Mouse (Mus musculus): ENCODE measurements around the gene Ech1.

The Ech1 gene

GRCm38 (mm10) chr7:28820358-28821260 lies 4.4 kb upstream of the Ech1 start:
- peak; percentile 12 for DNase-seq (ENCODE audit: low spot score)

- DNase-seq (ENCODE audit: low spot score) = peak; percentile 59
Measured at GRCm38 (mm10) chr7:28821261-28821831, 3.7 kb upstream of the Ech1 start.

- DNase-seq (ENCODE audit: low spot score) = no peak
Measured at GRCm38 (mm10) chr7:28822556-28822955, 2.5 kb upstream of the Ech1 start.

- no peak for DNase-seq (ENCODE audit: low spot score)
Measured at GRCm38 (mm10) chr7:28822993-28823903, 1.8 kb upstream of the Ech1 start.

- DNase-seq (ENCODE audit: low spot score) = no peak
Measured at GRCm38 (mm10) chr7:28823932-28824331, 1.1 kb upstream of the Ech1 start.

GRCm38 (mm10) chr7:28825686-28826401 lies 827 bp downstream of the Ech1 start:
- peak; percentile 47 for DNase-seq (ENCODE audit: low spot score)

GRCm38 (mm10) chr7:28826402-28826772 lies 1.4 kb downstream of the Ech1 start:
- DNase-seq (ENCODE audit: low spot score) = no peak

- no peak for DNase-seq (ENCODE audit: low spot score)
Measured at GRCm38 (mm10) chr7:28827338-28827737, 2.3 kb downstream of the Ech1 start.

GRCm38 (mm10) chr7:28829821-28830220 lies 4.8 kb downstream of the Ech1 start:
- no peak for DNase-seq (ENCODE audit: low spot score)

GRCm38 (mm10) chr7:28830981-28831380 lies 6.0 kb downstream of the Ech1 start:
- DNase-seq (ENCODE audit: low spot score) = no peak

- DNase-seq (ENCODE audit: low spot score) = no peak
Measured at GRCm38 (mm10) chr7:28831411-28832125, 6.6 kb downstream of the Ech1 start.

- DNase-seq (ENCODE audit: low spot score) = no peak
Measured at GRCm38 (mm10) chr7:28832137-28832536, 7.1 kb downstream of the Ech1 start.

- no peak for DNase-seq (ENCODE audit: low spot score)
Measured at GRCm38 (mm10) chr7:28833723-28834347, 8.8 kb downstream of the Ech1 start, which contains the start of gene Lgals4. Lgals4 (plus strand) TSS chr7:28833854.

GRCm38 (mm10) chr7:28836936-28837335 lies 11.9 kb downstream of the Ech1 start:
- no peak for DNase-seq (ENCODE audit: low spot score)

GRCm38 (mm10) chr7:28838331-28838730 lies 13.3 kb downstream of the Ech1 start:
- no peak for DNase-seq (ENCODE audit: low spot score)

GRCm38 (mm10) chr7:28847273-28847672 lies 22.3 kb downstream of the Ech1 start:
- no peak for DNase-seq (ENCODE audit: low spot score)

- DNase-seq (ENCODE audit: low spot score) = no peak
Measured at GRCm38 (mm10) chr7:28849700-28850236, 24.8 kb downstream of the Ech1 start.

GRCm38 (mm10) chr7:28850642-28851041 lies 25.6 kb downstream of the Ech1 start:
- no peak for DNase-seq (ENCODE audit: low spot score)

- no peak for DNase-seq (ENCODE audit: low spot score)
Measured at GRCm38 (mm10) chr7:28859953-28860352, 34.9 kb downstream of the Ech1 start.

GRCm38 (mm10) chr7:28860898-28861297 lies 35.9 kb downstream of the Ech1 start:
- DNase-seq (ENCODE audit: low spot score) = peak; percentile 29
